ENCODE assay signal across 12 mouse cellular contexts in the genomic region with DNA sequence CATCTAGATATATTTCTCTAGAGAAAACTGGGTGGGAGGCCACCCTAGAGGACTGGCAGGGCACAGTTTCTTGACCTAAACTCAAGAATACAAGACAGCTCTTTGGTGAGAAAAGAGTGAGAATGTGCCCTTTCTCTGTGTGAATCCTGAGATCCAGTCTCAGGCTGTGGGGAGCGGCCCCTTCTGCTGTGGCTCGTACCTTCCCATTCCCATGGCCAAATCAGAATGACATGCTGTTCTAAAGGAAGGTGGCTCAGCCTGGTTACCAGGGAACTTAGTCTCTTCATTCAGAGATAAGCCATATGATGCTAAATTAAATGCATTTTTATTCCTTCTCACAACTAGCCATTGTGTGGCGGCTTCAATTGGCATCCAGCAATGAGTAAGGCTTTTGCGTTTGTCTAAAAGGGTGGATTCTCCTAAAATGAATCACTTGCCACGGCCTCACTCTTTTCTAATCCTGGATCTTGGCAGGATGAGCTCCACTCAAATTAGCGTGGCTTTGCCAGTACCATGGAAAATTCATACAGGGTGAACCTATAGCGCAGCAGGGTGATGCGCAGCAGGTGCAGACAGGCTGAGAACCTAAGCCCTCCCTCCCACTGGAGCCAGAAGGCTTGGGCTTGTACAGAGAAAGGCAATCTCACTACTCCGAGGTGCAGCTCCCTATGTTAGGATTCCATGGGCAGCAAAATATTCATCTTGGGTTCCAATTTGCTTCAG.
DNase-seq lines count a peak whose midpoint lies in the region; ATAC-seq and TF ChIP-seq lines count a peak whose summit lies in the region.
"Had no signal": no experiment of that assay in that cellular context is flagged by ENCODE, and none has a peak within 500 bp of the region (broad histone marks: within the 10 kb centered on the region; RNA-seq: fewer than 3 reads in every experiment).

No protein-coding gene starts in this region.

- DNase-seq in frontal cortex, postnatal 25 days (ENCODE audit: low spot score in 2 of 2), result no peak
- DNase-seq in brain, adult 2 months (ENCODE audit: low read depth, low spot score), result peak; percentile 88
- DNase-seq in forebrain, embryonic 14.5 days (ENCODE audit: low spot score), result peak; percentile 76
- peak; percentile 41 for DNase-seq in midbrain, embryonic 10.5 days (ENCODE audit: low spot score)
- no peak for DNase-seq in heart, adult 2 months
- DNase-seq in natural killer cell, adult 2 months (ENCODE audit: low spot score in 2 of 2), result no peak
- DNase-seq: adrenal gland, adult 8-10 months had no signal

- peak overlapping the region; percentile 70 for H3K27ac ChIP-seq in forebrain, embryonic 14.5 days (ENCODE audit: low read depth, low read length)
- H3K27ac ChIP-seq in midbrain, embryonic 10.5 days (replicated peaks), result peak overlapping the region; percentile 74
- no peak overlapping the region for H3K27ac ChIP-seq in intestine, postnatal 0 days (ENCODE audit: low read depth, low read length)
- no peak overlapping the region for H3K27ac ChIP-seq in heart, adult 2 months
- H3K27ac ChIP-seq: kidney, postnatal 0 days; limb, embryonic 15.5 days had no signal

- no peak overlapping the region for H3K9ac ChIP-seq in forebrain, embryonic 14.5 days (ENCODE audit: low read length)
- no peak overlapping the region for H3K9ac ChIP-seq in intestine, postnatal 0 days (ENCODE audit: low read depth, low read length)
- H3K9ac ChIP-seq in heart, adult 2 months (ENCODE audit: low read depth, low read length), result no peak overlapping the region
- H3K9ac ChIP-seq: limb, embryonic 15.5 days had no signal

- TF ChIP-seq POLR2A in heart, adult 2 months (IDR thresholded peaks at IDR 0.05; ENCODE audit: insufficient read depth, low read depth, low read length), result no peak

- no peaks in the 10 kb centered on the region for H3K36me3 ChIP-seq in forebrain, embryonic 14.5 days (ENCODE audit: control insufficient read depth, insufficient read depth, low read length)
- no peaks in the 10 kb centered on the region for H3K36me3 ChIP-seq in midbrain, embryonic 10.5 days
- H3K36me3 ChIP-seq in intestine, postnatal 0 days (ENCODE audit: control insufficient read depth, insufficient read depth), result no peaks in the 10 kb centered on the region
- no peaks in the 10 kb centered on the region for H3K36me3 ChIP-seq in heart, adult 2 months (ENCODE audit: control insufficient read depth, insufficient read depth, low read length)
- H3K36me3 ChIP-seq: limb, embryonic 15.5 days had no signal

- ATAC-seq in frontal cortex, adult (ENCODE audit: low TSS enrichment), result peak; percentile 78
- peak; percentile 81 for ATAC-seq in forebrain, embryonic 14.5 days
- ATAC-seq in intestine, postnatal 0 days, result no peak
- ATAC-seq: lung, postnatal 0 days had no signal

- H3K9me3 ChIP-seq in forebrain, embryonic 14.5 days (replicated peaks; ENCODE audit: control insufficient read depth, low read length), result no peaks in the 10 kb centered on the region
- no peaks in the 10 kb centered on the region for H3K9me3 ChIP-seq in midbrain, embryonic 10.5 days (replicated peaks)
- no peaks in the 10 kb centered on the region for H3K9me3 ChIP-seq in intestine, postnatal 0 days (ENCODE audit: control insufficient read depth)
- H3K9me3 ChIP-seq: limb, embryonic 15.5 days had no signal

- no peak overlapping the region for H3K4me2 ChIP-seq in forebrain, embryonic 14.5 days (ENCODE audit: low read length)
- no peak overlapping the region for H3K4me2 ChIP-seq in intestine, postnatal 0 days (replicated peaks; ENCODE audit: low read depth)
- H3K4me2 ChIP-seq: limb, embryonic 15.5 days had no signal

- no peaks in the 10 kb centered on the region for H3K79me2 ChIP-seq in heart, adult 2 months (replicated peaks; ENCODE audit: control insufficient read depth, insufficient read depth, low read length)

- H3K4me3 ChIP-seq in forebrain, embryonic 14.5 days (ENCODE audit: low read depth, low read length), result no peak overlapping the region
- H3K4me3 ChIP-seq in midbrain, embryonic 10.5 days, result no peak overlapping the region
- no peak overlapping the region for H3K4me3 ChIP-seq in intestine, postnatal 0 days (ENCODE audit: low read depth, low read length)
- H3K4me3 ChIP-seq in heart, adult 2 months, result no peak overlapping the region
- H3K4me3 ChIP-seq: limb, embryonic 15.5 days had no signal

- TF ChIP-seq EP300 in heart, adult 2 months (IDR thresholded peaks at IDR 0.05; ENCODE audit: insufficient read depth, low read depth, low read length), result no peak

- TF ChIP-seq CTCF in intestine, postnatal 0 days (IDR thresholded peaks at IDR 0.05; ENCODE audit: low read depth), result no peak
- TF ChIP-seq CTCF in heart, adult 2 months (IDR thresholded peaks at IDR 0.05), result no peak

- intact Hi-C loops in heart, adult 2 months (cut with DNase I), result no loop called here

- 12% methylated on average over 9 of the region's 9 CpGs for WGBS in forebrain, embryonic 14.5 days
- 35% methylated on average over 9 of the region's 9 CpGs for WGBS in midbrain, embryonic 10.5 days
- 66% methylated on average over 9 of the region's 9 CpGs for WGBS in intestine, postnatal 0 days
- 62% methylated on average over 9 of the region's 9 CpGs for WGBS in heart, adult 2 months

- no peaks in the 10 kb centered on the region for H3K27me3 ChIP-seq in forebrain, embryonic 14.5 days (replicated peaks; ENCODE audit: control insufficient read depth, insufficient read depth, low read length)
- no peaks in the 10 kb centered on the region for H3K27me3 ChIP-seq in midbrain, embryonic 10.5 days (ENCODE audit: low read depth, poor library complexity, severe bottlenecking)
- H3K27me3 ChIP-seq in intestine, postnatal 0 days (replicated peaks; ENCODE audit: control insufficient read depth, insufficient read depth, low read length), result no peaks in the 10 kb centered on the region
- H3K27me3 ChIP-seq in heart, adult 2 months (ENCODE audit: control insufficient read depth, insufficient read depth, low read length), result no peaks in the 10 kb centered on the region
- H3K27me3 ChIP-seq: limb, embryonic 15.5 days had no signal

- peaks cover 14% of the 10 kb centered on the region; the same call in 1 of the 2 replicates for H3K4me1 ChIP-seq in forebrain, embryonic 14.5 days (ENCODE audit: control insufficient read depth, insufficient read depth, low read length)
- H3K4me1 ChIP-seq in midbrain, embryonic 10.5 days, result peaks cover 37% of the 10 kb centered on the region
- H3K4me1 ChIP-seq in intestine, postnatal 0 days (replicated peaks; ENCODE audit: control insufficient read depth, insufficient read depth, low read length), result no peaks in the 10 kb centered on the region
- no peaks in the 10 kb centered on the region for H3K4me1 ChIP-seq in heart, adult 2 months (ENCODE audit: control insufficient read depth, insufficient read depth, low read length)
- H3K4me1 ChIP-seq: limb, embryonic 15.5 days had no signal

Comparison
In these comparisons a context has a peak if more than half of its experiments do, and no peak if none do; other contexts are left out.
1. DNase-seq: peak in brain, adult 2 months (single experiment), forebrain, embryonic 14.5 days (single experiment) and midbrain, embryonic 10.5 days (single experiment); none in frontal cortex, postnatal 25 days (0 of 2), heart, adult 2 months (0 of 2) and natural killer cell, adult 2 months (0 of 2).
2. H3K27ac ChIP-seq: peak in forebrain, embryonic 14.5 days (single experiment) and midbrain, embryonic 10.5 days (single experiment); none in intestine, postnatal 0 days (single experiment) and heart, adult 2 months (single experiment).